Mouse (Mus musculus) cerebellum, adult 2 months (tissue): Measurements from ENCODE around the gene Tmed5.

Experiments
- CTCF ChIP-seq: fragments of 200-500 bp; IDR thresholded peaks from 2 replicates; pipeline ENCODE4 v1.5.1; 2011; ENCODE audit warnings: low read depth, mild to moderate bottlenecking, control low read depth, low read length, moderate library complexity, borderline replicate concordance; ENCODE audit not compliant: insufficient read depth
- POLR2A ChIP-seq: fragments of 200-500 bp; IDR thresholded peaks from 2 replicates; pipeline ENCODE4 v1.6.1; 2011; ENCODE audit warnings: low read length, control low read depth, borderline replicate concordance; ENCODE audit not compliant: insufficient read depth

DNA sequence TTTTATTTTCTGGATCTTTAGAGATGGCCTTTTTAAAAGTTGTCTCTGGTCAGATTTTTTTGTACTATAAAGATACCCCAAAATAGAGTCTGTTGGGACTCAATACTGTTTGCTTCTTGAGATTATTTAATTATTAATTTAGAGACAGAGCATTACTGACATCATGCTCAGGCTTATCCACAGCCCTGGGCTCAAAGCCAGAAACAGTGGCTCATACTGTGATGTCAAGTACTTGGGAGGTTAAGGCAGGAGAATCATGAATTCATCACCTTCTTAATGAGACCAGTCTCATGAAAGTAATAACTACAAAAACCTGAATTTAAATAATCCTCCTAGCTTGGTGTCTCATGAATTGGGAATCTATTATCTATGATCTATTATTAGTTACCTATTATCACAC lies 32.2 kb downstream of the Tmed5 start:
- TF ChIP-seq POLR2A (no peak), CTCF (no peak)
